Mouse (Mus musculus) adrenal gland, postnatal 10 days (tissue): ENCODE measurements at regions not wholly inside any gene's neighbourhood (a gene's known extent, or its start where the extent isn't known, plus 50 kb on each side); places are given as distances from the start of the nearest gene placed in this dataset.

Experiments used
- DNase-seq: peaks from one replicate; pipeline ENCODE4 v3.0.0; 2021; ENCODE audit warnings: mixed read lengths

DNA sequence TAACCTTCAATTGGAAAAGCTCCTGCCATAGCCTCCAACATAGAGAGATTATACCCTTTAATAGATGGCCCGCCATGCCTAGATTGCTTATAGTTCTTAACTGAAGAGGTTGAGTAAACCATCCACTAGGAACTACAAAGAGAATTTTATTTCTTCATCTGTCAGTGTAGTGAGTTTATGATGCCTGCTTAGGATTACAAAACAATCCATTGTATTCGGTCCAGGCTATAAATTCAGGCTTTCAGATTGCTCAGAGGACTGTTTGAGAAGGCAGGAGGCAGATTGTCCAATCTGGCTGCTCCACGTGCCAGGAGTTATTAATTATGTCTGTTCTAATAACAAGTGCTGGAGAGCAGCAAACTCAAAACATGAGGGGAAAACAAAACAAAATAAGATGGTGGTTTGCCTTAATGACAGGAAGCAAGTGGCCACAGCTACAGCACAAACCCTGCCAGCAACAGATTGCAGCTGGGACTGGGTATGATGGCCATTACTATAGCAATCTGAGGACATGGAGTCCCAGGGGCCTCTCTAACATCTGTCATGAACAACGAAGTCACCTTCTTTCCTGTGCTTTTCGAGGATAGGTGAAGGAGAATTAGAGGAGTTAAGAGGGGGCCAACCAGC, 154.4 kb upstream of the Bcl6 start:
- no peak for DNase-seq

DNA sequence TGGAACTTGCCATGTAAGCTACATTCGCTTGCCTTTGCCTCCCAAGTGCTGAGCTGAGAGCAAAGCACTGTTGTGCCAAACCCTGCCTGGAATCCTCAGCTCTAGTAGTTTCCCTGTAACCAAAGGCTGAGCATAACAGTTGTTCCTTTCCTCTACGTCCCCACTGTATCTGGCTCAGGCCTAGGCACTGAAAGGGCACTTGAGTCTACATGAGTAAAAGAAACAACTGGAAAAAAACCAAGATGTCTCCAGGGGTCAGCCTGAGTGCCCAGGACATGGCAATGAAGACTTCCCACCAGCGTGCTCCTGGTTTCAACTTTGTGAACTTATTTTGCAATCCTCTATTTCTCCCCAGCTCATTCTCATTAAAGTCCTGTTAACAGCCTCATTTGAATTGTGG, 150.5 kb upstream of the Bcl6 start:
- no peak for DNase-seq

DNA sequence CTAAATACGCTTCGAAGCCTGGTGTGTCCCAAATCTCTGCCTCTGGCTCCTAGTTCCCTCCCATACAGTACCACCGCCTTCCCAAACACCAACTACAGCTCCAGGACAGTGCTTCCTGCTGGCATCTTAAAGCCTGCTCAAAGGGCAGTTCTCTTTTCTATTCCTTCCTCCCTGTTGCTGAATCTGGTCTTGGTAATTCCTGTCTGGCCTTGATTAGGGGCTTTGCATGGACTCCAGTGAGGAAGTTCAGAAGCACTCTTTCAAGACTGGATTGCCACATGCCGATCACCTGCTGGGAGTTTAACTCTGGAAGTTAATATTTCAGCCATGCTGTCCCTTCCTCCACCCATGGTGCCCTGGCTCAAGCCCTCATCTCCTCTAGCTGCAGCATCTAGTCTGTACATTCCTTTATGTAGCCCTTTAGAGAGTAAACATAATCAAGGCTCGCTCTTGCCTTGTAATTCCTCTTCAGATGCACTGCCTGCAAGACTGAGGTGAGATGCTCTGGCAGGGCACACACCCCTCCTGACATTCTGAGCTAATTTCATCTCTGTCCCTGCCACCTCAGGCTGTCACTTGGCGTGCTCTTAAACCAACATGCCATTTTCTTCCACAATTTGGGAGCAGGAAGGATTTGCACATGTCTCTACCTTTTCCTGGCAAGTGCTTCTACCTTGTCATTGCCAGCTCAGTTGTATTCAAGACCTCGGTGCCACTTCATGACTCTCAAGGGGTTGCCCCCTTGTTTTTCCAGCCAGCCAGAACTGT, 148.8 kb upstream of the Bcl6 start:
- DNase-seq: no peak

DNA sequence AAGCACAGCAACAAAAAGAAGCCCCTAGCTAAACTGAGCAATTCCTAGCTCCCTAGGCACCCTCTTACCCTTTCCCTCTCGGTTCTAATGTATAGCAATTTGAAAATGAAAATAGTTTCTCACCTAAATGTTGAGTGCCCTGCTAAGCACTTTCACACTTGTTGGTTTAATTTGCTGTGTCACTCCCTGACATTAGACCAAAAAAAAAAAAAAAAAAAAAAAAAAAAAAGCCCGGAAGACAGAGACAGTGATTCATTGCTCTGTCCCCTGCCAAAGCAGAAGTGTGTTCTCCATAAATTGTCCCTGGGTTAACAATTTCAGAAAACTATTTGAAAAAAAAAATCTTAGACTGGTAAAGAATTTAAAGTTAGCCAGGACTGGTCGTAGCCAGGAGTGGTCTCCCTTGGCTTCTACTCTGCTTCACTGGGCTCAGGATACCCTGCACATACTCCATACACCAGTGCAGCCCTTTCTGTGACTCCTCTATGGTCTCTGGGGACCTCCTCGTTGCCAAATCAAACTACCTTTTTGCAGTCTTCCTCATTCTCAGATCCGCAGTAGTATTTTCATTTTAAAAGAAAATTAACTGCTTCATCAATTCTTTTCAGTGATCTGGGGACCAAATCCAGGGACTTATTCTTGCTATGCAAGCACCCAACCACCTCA, 148.0 kb upstream of the Bcl6 start:
- DNase-seq: no peak

GRCm38 (mm10) chr16:24135841-24136240, 147.2 kb upstream of the Bcl6 start:
- no peak for DNase-seq

DNA sequence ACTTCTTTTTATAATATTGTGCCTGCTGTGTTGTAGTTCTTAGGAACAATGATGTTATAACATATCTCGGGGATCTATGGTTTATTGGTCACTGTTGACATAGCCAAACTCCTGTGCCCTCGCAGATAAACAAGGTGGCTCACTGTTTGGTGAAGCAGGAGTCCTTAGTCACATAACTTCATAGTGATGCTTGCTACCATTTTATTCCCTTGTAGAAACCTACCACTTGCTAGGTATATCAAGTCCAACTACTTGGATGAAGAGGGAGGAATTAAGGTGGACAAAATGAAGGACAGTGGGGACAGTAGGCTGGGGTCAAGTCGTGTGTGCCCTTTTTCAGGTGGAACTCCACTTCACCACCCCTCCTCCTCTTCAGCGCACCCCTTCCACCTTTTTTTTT, 146.7 kb upstream of the Bcl6 start:
- no peak for DNase-seq

DNA sequence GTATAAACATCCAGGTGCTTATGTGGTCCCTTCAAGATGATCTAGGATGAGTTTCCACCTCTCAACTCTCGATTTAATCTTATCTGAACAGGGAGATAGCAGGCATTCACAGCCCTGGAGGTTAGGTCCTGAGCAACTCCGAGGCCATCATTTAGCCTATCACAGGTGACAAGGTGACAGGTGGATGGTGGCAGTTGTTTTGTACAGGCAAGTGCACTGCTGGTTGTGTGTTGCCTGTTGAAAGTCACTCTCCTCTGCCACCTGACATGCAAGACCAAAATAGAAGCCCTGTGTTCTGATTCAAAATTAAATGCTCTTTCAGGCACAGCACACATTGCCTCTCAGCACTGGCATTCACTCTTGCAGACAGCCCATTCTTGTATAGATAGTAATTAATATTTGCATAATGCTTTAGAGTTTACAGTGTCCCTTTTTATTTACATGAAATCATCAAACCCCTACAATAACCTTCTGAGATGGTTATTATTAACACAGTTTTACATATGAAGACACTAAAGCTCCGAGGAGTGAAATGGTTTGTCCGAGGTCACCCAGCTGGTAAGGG, 145.9 kb upstream of the Bcl6 start:
- DNase-seq: no peak

GRCm38 (mm10) chr16:24130646-24131045, 142.0 kb upstream of the Bcl6 start:
- no peak for DNase-seq

GRCm38 (mm10) chr16:24129701-24130100, 141.0 kb upstream of the Bcl6 start:
- DNase-seq: no peak

DNA sequence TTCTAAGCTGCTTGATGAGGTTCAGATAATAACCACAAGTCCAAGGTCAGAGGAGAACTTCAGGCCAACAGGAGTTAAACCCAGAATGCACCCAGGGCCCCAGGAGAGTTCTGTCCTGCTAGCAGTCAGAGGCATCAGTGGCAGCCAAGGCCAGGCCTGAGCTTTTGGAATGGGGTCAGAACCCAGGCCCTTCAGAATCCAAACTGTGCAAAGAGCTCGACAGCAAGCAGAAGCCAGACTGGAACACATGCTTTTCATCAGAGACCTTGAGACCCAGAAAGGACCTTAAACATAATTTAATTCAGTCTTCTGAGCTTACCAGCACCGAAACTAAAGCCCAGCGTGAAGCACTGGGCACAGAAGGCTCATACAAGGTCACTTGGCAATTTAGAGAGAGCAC, 139.9 kb upstream of the Bcl6 start:
- DNase-seq: peak; percentile 76

DNA sequence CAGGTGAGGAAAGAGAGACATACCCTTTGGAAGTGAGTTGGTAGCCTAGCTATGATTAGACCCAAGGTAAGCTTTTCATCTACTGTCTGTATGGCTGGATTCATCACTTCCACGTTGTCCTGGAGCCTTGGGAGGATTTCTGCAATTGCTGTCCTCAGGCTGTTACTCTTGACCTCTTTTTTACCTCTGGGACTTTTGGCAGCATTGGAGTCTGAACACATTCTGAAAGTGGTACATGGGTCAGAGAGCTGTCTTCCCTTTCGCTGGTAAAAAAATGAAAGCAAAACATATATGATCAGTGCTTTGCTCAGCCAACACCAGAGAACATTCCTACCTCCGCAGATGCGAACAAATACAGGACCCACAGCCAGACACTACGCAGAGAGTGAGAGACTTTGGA, 136.1 kb upstream of the Bcl6 start:
- no peak for DNase-seq

DNA sequence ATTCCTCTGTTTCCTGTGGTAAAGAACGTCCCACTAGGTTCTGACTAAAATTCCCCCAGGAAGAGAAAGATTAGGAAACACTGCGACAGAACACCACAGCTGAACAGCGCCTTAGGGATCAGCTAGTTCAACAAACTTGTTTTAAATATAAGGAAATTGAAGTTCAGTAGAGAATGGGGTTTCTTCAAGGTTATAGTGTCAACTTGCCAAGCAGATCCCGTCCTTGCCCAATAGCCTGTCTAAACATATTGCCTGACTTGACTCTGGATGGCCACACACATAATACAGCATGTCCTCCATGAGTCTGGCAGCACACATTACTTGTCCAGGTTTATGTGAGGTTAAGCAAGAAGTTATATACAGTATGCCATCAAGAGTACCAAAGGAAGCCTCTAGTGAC, 135.4 kb upstream of the Bcl6 start:
- DNase-seq: peak; percentile 30

DNA sequence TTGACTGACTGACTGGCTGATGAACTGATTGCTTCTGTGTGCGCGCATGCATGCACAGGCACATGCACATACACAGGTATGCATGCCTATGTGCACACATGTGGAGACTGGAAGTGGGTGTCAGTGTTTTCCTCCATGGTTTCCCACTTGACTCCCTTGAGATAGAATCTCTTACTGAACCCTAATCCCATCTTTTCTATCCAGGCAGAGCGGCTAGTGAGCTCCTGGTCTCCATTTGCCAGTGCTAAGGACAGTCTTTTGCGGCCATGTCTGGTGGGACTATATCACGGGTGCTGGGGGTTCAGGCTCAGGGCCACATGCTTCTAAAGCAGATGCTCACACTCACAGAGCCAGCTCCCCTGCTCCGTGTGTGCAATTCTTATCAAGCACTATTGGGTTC, 133.0 kb upstream of the Bcl6 start:
- no peak for DNase-seq

- peak; percentile 64 for DNase-seq
These were observed 132.2 kb upstream of the Bcl6 start for GRCm38 (mm10) chr16:24120836-24121235.

DNA sequence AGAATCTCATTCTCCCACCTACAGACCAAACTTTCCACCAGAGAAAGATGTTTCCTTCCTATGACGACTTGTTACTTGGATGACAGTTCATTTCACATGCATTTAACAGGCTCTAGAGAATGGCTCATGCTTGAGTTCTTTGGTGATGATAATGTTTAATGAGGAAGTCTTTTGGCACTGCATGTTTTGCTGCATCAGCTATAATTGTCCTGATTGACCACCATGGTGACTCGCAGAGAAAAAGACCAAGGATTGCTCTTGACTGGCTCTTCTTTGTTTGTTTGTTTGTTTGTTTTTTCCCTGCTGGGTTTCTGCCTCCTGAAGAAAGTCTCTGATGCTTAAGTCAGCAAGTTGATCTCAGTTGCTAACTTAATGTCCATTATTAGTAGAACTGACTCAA, 129.8 kb upstream of the Bcl6 start:
- DNase-seq: no peak

DNA sequence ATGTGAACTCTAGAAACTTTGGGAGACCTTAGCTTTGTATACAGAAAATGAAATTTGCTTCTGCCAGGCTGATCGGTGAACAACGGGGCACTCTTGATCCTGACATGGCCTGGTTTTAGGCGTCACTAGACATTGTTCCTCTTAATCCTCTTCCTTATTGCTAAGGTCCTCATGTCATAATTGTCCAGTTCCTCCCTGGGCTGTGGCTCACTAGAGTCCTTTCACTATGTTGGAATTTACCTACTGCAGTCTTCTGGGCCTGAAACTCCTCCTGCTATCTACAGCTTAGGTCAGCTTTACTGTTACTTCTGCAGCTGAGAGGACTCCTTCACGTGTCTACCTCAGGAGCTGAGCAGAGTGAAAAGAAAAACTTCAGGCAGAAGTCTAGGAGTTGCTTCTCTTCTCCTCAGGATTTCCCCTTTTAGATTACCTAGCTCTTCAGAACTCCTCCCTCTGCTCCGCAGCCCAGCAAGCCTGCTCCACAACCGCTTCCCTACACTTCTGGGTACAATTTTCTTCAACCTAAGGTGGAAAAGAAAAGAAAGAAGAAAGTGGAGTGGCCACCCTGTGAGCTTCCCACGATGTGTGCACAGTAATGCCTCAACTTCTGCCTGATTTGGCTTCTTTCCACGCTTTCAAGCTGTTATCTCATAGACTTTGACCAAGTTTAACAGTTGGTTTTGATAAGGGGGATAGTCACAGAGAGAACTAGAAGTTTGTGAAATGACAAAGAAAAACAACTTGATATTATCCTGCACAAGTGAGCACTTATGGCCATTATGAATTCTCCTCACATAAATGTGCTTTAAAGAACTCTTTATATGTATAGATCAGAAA, 114.4 kb upstream of the Bcl6 start:
- no peak for DNase-seq

- no peak for DNase-seq
These were observed 108.9 kb upstream of the Bcl6 start for GRCm38 (mm10) chr16:24097596-24097995.

DNA sequence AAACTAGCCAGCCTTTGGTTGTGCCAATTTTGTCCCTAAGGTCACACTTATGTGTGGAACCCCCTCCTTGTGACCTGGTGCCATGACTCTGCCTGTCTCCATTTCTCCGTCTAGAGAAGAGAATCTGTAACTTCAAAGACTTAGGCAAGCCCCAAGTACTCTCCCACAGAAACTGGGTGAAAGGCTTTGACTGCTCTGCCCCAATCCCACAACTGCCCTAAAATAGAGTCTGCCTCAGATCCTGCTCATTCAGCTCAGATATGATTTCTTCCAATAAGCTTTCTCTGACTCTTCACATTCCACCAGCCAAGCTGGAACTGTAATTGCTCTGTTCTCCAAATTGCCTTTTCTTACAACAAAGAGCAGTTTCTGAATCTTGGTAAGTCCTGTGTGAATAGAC, 107.4 kb upstream of the Bcl6 start:
- no peak for DNase-seq

- DNase-seq: no peak
These were observed 107.0 kb upstream of the Bcl6 start for GRCm38 (mm10) chr16:24095630-24096029.

DNA sequence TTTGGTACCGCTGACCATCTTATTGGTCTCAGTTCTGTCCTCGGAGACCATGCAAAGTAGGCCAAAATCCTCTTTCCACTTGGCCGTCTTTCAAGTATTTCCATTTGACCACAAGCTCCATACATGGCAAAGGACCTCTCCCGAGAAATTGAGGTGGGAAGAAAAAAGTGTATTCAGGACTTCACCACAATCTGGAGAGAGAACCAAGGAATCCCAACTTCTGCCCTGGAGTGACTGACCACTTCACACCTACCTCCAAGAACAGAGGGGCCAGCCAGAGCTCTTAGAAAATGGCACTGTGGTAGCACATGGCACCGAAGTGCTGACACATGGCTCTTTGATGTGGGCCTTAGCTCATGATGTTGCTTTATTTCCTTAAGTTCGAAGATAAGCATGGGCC, 105.9 kb upstream of the Bcl6 start:
- DNase-seq: no peak

DNA sequence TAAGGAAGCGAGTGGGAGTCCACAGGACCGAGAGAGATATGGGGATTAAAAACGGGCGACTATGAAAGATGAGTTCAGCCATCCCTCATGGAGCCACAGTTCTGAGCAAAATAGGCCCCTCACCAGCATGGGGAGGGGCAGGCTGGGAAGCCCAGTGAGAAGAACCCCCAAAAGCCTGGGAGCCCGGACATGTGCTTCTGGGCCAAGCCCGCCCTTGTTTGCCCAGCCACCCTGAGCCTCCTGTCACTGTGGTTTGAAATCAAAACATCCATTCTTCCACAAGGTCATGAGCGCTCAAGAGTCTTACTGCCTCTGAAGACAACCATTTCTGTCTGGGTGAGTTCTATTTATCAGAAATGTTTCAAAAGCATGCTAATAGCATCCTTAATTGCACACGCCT, 105.0 kb upstream of the Bcl6 start:
- no peak for DNase-seq
